Mouse (Mus musculus) CH12.LX (cell line): Measurements from ENCODE around the gene Slc9b2.

Experiments
- CTCF ChIP-seq, 2 experiments: IDR thresholded peaks in 1 of 2; conservative IDR thresholded peaks in 1 of 2; 2 replicates each; pipeline ENCODE4 v1.5.1; 2011 to 2012; ENCODE audit warnings: low read depth in 2 of 2, low read length in 2 of 2, improper control_type of control experiment in 1 of 2, inconsistent platforms in 1 of 2, mild to moderate bottlenecking in 1 of 2, moderate library complexity in 1 of 2
- EP300 ChIP-seq: IDR thresholded peaks from 2 replicates; pipeline ENCODE4 v1.6.1; 2011; ENCODE audit warnings: low read length, improper control_type of control experiment
- GABPA ChIP-seq: IDR thresholded peaks from 2 replicates; pipeline ENCODE4 v1.6.1; 2012; ENCODE audit warnings: low read depth, low read length, improper control_type of control experiment, inconsistent platforms; ENCODE audit not compliant: insufficient replicate concordance
- JUND ChIP-seq: conservative IDR thresholded peaks from 2 replicates; pipeline ENCODE4 v1.6.1; 2011; ENCODE audit warnings: low read depth, low read length, improper control_type of control experiment
- MAX ChIP-seq: IDR thresholded peaks from 2 replicates; pipeline ENCODE4 v1.6.1; 2011; ENCODE audit warnings: low read length, improper control_type of control experiment
- POLR2A ChIP-seq: IDR thresholded peaks from 2 replicates; pipeline ENCODE4 v1.6.1; 2011; ENCODE audit warnings: low read depth, mild to moderate bottlenecking, improper control_type of control experiment, low read length
- ZC3H11A ChIP-seq: IDR thresholded peaks from 2 replicates; pipeline ENCODE4 v1.6.1; 2012; ENCODE audit warnings: low read depth, mild to moderate bottlenecking, inconsistent platforms, low read length, improper control_type of control experiment
- ZNF384 ChIP-seq: IDR thresholded peaks from 2 replicates; pipeline ENCODE4 v1.6.1; 2012; ENCODE audit warnings: low read depth, low read length, improper control_type of control experiment, inconsistent platforms

- no peak for TF ChIP-seq GABPA
- TF ChIP-seq POLR2A = no peak
- TF ChIP-seq EP300 = no peak
- no peak for TF ChIP-seq ZNF384
- no peak for TF ChIP-seq ZC3H11A
- no peak for TF ChIP-seq CTCF (conservative IDR thresholded peaks at IDR 0.05 in 1 of 2, IDR thresholded peaks at IDR 0.05 in 1 of 2; ENCODE audit: low read depth in 2 of 2, low read length in 2 of 2)
- no peak for TF ChIP-seq MAX
- TF ChIP-seq JUND = no peak
Measured at GRCm38 (mm10) chr3:135327176-135327575, 19.7 kb downstream of the Slc9b2 start.
